Mouse (Mus musculus) heart, embryonic 16.5 days (tissue): ENCODE results near the gene Bcas2. TPM values are rescaled to one million over a fixed set of nuclear protein-coding genes. Genes with fewer than 3 reads are reported as not detected.
"Not testable (repeated sequence)": the region's sequence is repeated elsewhere in the genome, so short reads cannot be mapped to it uniquely, and the experiment has no call there.

Experiments used
- ATAC-seq: fragments of 200-750 bp; cut with Nextera tagmentation; replicated peaks from 2 replicates; pipeline ENCODE4 v1.8.0; 2017; ENCODE audit warnings: moderate number of reproducible peaks; ENCODE audit not compliant: insufficient read depth, low FRiP score; ENCODE audit errors: extremely low read depth
- H3K27ac ChIP-seq: fragments of 300-500 bp; sonication (generic); 2 replicates; pipeline ENCODE4 v1.5.1; 2014; ENCODE audit warnings: mild to moderate bottlenecking, low read length, control low read depth, moderate library complexity
- H3K27me3 ChIP-seq: fragments of 300-500 bp; sonication (generic); 2 replicates; pipeline ENCODE4 v1.6.1; 2014; ENCODE audit warnings: low read length, mixed read lengths; ENCODE audit not compliant: control insufficient read depth, insufficient read depth
- H3K36me3 ChIP-seq: fragments of 300-500 bp; sonication (generic); 2 replicates; pipeline ENCODE4 v1.6.1; 2014; ENCODE audit not compliant: control insufficient read depth, insufficient read depth
- H3K4me1 ChIP-seq: fragments of 300-500 bp; sonication (generic); 2 replicates; pipeline ENCODE4 v1.6.1; 2014; ENCODE audit warnings: low read length, mixed read lengths; ENCODE audit not compliant: control insufficient read depth, insufficient read depth
- H3K4me2 ChIP-seq: fragments of 300-500 bp; sonication (generic); 2 replicates; pipeline ENCODE4 v1.6.1; 2014; ENCODE audit warnings: low read depth, mild to moderate bottlenecking, control low read depth, low read length
- H3K4me3 ChIP-seq: fragments of 300-500 bp; sonication (generic); 2 replicates; pipeline ENCODE4 v1.5.1; 2014; ENCODE audit warnings: mild to moderate bottlenecking, control low read depth, low read length
- H3K9ac ChIP-seq: fragments of 300-500 bp; sonication (generic); 2 replicates; pipeline ENCODE4 v1.6.1; 2014; ENCODE audit warnings: low read length, control low read depth
- H3K9me3 ChIP-seq: fragments of 300-500 bp; sonication (generic); replicated peaks from 2 replicates; pipeline ENCODE4 v1.6.1; 2016; ENCODE audit warnings: low read length; ENCODE audit not compliant: control insufficient read depth
- WGBS: fragments of 180-500 bp; shearing (Covaris S2); extraction: QIAGEN DNeasy Blood & Tissue Kit; methylation state at CpG from one replicate; pipeline ENCODE4 v1.1.7; 2014; 5-methylcytosine and 5-hydroxymethylcytosine counted together
- polyA plus RNA-seq: library from polyadenylated mRNA; unstranded; fragments of >200 nt; fragmentation: Nextera tagmentation; extraction: Ambion mirVana; gene quantifications from 2 replicates; pipeline ENCODE4 v1.2.1, GENCODE M21; 2015

Bcas2 gene
- polyA plus RNA-seq, 1 experiment from 2014 or later = 141 TPM

DNA sequence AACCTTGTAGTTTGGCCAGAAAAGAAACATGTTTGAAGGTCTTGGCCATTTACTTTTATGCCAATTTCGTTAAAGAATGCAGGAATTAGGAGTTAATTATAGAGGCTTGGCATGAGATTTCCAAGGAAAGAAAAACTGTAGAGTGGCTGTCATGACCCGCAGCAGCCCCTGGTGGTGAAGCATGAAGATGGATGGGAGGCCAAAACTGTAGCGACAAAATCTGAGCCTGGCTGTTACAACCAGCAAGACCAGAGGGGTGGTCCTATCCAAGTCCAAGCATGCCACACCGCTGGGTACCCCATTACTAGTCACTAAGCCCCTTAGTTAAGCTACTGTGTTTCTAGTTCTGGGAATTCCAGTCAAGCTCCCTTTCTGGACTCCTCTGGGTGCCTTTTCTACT is 9.7 kb downstream of the Bcas2 start:
- ATAC-seq = no peak
- H3K9me3 ChIP-seq = no peaks in the 10 kb centered on the region
- no peak overlapping the region for H3K27ac ChIP-seq
- no peak overlapping the region for H3K4me3 ChIP-seq
- no peaks in the 10 kb centered on the region for H3K4me1 ChIP-seq
- no peak overlapping the region for H3K9ac ChIP-seq
- H3K27me3 ChIP-seq = no peaks in the 10 kb centered on the region
- WGBS = 44% methylated on average over 4 of the region's 4 CpGs
- H3K4me2 ChIP-seq = no peak overlapping the region
- peaks cover 23% of the 10 kb centered on the region for H3K36me3 ChIP-seq

DNA sequence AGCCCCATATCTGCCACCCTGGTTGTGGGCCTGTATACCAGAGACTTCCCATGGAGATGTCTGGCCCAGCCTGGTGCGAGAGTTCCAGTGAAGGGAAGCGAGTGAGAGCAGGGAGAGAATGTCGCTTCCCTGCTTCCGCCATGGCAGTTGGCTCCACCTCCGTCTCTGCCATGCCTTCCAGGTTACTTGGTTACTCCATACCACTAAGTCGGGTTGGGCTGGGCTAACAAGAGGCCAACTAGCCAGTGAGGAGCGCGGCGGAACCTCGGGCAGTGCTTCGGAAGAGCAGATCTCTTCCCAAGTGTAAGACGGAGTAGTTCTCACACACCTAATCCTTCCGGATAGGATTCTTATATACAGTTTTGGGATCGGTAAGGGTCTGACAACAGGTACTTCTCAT is 11.4 kb downstream of the Bcas2 start:
- peaks cover 9% of the 10 kb centered on the region for H3K36me3 ChIP-seq
- H3K4me3 ChIP-seq = no peak overlapping the region
- H3K4me1 ChIP-seq = no peaks in the 10 kb centered on the region
- no peaks in the 10 kb centered on the region for H3K27me3 ChIP-seq
- WGBS = 72% methylated on average over 14 of the region's 14 CpGs
- no peak for ATAC-seq
- no peak overlapping the region for H3K4me2 ChIP-seq
- H3K9ac ChIP-seq = no peak overlapping the region
- H3K27ac ChIP-seq = no peak overlapping the region
- H3K9me3 ChIP-seq = 0 out of 2 replicates have a peak, but pooled peaks cover 2% of the 10 kb centered on the region

DNA sequence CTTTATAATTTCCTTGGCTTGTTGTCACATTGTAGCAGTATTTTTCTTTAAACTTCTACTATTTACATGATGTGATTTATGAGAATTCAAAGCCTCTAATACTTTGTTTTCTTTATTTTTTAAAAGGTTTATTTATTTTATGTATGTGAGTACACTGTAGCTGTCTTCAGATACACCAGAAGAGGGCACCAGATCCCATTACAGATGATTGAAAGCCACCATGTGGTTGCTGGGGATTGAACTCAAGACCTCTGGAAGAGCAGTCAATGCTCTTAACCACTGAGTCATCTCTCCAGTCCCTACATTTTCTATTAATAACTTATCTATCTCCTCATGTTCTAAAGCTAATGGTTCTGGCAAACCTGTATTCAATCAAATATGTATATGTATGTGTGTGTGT is 13.0 kb downstream of the Bcas2 start:
- not testable (repeated sequence) for H3K4me1 ChIP-seq, H3K27ac ChIP-seq, H3K9ac ChIP-seq, ATAC-seq, H3K4me2 ChIP-seq, H3K27me3 ChIP-seq, H3K36me3 ChIP-seq, H3K4me3 ChIP-seq, H3K9me3 ChIP-seq

DNA sequence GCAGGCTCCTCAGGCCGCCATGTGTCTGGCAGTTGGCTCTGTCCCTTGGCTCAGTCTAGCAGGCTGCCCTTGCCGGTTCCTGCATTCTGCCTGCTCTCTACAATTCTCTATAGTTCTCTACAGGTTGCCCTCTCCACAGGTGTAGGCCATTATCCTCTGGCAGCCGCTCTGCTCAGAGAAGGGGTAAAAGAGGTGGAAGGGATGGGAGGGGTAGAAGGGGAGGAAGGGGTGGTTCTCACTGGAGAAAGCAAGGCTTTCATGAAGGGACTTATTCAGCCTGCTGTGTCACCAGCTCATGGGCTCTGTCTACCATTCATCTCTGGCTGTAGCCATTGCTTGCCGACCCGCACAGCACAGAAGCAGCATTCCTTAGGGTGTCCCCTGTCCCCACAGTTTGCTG is 17.0 kb downstream of the Bcas2 start:
- 67% methylated on average over 5 of the region's 5 CpGs for WGBS
- no peaks in the 10 kb centered on the region for H3K4me1 ChIP-seq
- no peak overlapping the region for H3K4me3 ChIP-seq
- H3K27me3 ChIP-seq = no peaks in the 10 kb centered on the region
- H3K9me3 ChIP-seq = peaks cover 8% of the 10 kb centered on the region
- H3K9ac ChIP-seq = no peak overlapping the region
- no peaks in the 10 kb centered on the region for H3K36me3 ChIP-seq
- H3K4me2 ChIP-seq = no peak overlapping the region
- ATAC-seq = no peak
- H3K27ac ChIP-seq = no peak overlapping the region

DNA sequence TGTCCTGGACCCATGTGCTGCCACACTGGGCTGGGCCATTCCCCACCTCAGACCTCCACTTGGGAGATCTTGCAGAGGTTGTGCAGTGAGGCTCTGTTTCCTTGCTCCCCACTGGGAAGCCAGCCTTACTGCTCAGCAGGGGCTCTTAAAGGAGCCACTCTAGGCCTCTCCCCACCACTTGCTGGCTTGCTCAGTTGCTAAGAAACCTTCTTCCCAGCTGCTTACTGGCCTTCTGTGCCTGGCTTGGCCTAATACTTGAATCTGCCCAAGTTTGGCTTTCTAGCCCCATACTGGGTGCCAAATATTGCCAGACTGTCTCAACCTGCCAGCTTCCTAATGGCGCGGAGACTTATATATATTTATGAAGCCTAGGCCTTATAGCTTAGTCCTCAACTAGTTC is 17.4 kb downstream of the Bcas2 start:
- H3K4me1 ChIP-seq = no peaks in the 10 kb centered on the region
- no peak overlapping the region for H3K4me2 ChIP-seq
- WGBS = 94% methylated on average over 2 of the region's 2 CpGs
- no peak overlapping the region for H3K9ac ChIP-seq
- no peak overlapping the region for H3K4me3 ChIP-seq
- ATAC-seq = no peak
- no peaks in the 10 kb centered on the region for H3K36me3 ChIP-seq
- H3K9me3 ChIP-seq = peaks cover 10% of the 10 kb centered on the region
- no peak overlapping the region for H3K27ac ChIP-seq
- H3K27me3 ChIP-seq = no peaks in the 10 kb centered on the region

DNA sequence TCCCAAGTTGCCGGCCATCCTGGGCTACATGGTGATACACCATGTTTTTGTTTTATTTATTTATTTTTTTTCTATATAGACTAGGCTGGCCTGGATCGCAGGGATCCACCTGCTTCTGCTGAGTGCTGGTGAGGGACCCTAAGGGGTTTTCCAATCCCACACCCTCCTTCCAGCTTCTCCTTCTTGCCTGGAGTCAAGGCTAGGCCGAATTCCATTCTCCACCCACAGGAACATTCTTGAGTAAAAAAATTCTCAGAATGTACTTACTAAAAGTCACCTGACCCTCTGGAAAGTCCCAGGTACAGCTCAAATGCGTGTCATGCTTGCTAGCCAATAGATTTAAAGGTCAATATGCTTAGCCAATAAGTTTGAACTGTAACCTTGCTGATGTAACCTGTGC is 20.7 kb downstream of the Bcas2 start:
- H3K36me3 ChIP-seq = no peaks in the 10 kb centered on the region
- no peaks in the 10 kb centered on the region for H3K4me1 ChIP-seq
- no peaks in the 10 kb centered on the region for H3K27me3 ChIP-seq
- ATAC-seq = no peak
- WGBS = 82% methylated on average over 4 of the region's 4 CpGs
- no peak overlapping the region for H3K9ac ChIP-seq
- no peak overlapping the region for H3K4me3 ChIP-seq
- no peak overlapping the region for H3K27ac ChIP-seq
- no peak overlapping the region for H3K4me2 ChIP-seq
- H3K9me3 ChIP-seq = peaks cover 10% of the 10 kb centered on the region

DNA sequence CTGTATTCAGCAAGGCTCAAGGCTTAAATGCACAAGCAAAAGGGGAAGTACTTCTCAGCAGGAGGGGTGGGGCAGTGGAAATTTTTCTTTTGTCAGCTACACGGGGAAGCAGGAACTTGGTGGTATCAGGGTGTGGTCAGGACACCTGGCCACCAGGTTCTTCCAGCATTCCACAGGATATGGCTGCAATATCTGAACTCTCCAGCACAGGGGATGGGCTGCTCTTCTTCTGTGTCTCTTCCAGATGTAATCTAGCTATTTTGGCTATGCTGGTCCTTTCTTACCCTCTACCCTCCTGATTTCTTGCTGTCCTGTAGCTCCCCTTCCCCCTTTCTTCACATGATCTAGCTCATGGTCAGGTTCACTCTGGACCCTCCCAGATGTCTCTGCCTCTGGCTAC is 21.7 kb downstream of the Bcas2 start:
- H3K27ac ChIP-seq = no peak overlapping the region
- WGBS = 68% methylated on average over 1 of the region's 1 CpGs
- no peak for ATAC-seq
- H3K36me3 ChIP-seq = no peaks in the 10 kb centered on the region
- H3K4me2 ChIP-seq = no peak overlapping the region
- H3K4me1 ChIP-seq = no peaks in the 10 kb centered on the region
- no peak overlapping the region for H3K4me3 ChIP-seq
- H3K9me3 ChIP-seq = peaks cover 10% of the 10 kb centered on the region
- no peak overlapping the region for H3K9ac ChIP-seq
- H3K27me3 ChIP-seq = no peaks in the 10 kb centered on the region

DNA sequence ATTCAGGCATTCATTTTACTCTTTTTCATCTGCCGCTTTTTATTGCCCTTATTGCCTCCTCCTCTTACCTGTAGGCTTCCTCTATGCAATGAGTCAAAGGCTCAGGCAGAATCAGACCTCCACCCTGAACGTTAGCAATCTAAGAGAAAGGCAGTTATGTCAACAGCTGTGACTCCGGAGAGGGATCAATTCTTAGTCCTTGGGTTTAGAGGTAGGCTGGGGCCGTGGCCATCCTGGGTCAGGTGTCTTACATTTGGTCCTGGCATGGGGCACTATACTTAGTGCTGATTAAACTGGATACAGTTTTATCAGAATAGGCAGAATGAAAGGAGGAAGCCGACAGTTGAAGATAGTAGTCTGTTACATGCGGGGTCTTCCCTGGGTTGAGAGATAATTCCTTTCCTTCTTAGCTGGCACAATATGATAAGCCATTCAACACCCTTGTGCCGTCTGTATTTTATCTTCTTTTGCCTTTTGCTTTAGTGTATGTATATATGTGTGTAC is 24.9 kb downstream of the Bcas2 start:
- Histone ChIP-seq H3K4me3 (no peak overlapping the region), H3K27me3 (no peaks in the 10 kb centered on the region), H3K4me1 (no peaks in the 10 kb centered on the region), H3K9ac (no peak overlapping the region), H3K36me3 (no peaks in the 10 kb centered on the region), H3K9me3 (peaks cover 13% of the 10 kb centered on the region), H3K27ac (no peak overlapping the region), H3K4me2 (no peak overlapping the region)
- ATAC-seq = no peak
- 49% methylated on average over 7 of the region's 7 CpGs for WGBS

DNA sequence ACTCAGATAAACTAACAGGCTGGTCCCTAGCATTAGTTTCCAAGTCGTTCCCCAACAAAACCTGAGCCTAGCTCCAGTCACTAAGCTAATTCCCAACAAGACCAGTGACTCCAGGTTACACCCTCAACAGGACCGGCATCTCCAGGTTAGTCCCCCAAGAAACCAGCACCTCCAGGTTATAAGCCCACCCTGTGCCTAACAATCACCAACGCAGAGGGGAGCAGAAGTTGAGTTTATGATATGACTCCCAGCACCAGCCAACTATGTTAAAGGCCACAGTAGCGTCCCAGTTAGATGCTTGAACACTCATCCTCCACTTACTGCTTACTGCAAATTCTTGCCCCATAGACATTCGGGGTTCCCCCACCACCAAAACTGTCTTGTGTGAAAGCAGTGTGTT is 27.9 kb downstream of the Bcas2 start:
- Histone ChIP-seq H3K27ac (no peak overlapping the region), H3K9me3 (peaks cover 6% of the 10 kb centered on the region), H3K4me1 (no peaks in the 10 kb centered on the region), H3K9ac (no peak overlapping the region), H3K36me3 (no peaks in the 10 kb centered on the region), H3K4me3 (no peak overlapping the region), H3K27me3 (no peaks in the 10 kb centered on the region), H3K4me2 (no peak overlapping the region)
- no peak for ATAC-seq
- 85% methylated on average over 5 of the region's 5 CpGs for WGBS

DNA sequence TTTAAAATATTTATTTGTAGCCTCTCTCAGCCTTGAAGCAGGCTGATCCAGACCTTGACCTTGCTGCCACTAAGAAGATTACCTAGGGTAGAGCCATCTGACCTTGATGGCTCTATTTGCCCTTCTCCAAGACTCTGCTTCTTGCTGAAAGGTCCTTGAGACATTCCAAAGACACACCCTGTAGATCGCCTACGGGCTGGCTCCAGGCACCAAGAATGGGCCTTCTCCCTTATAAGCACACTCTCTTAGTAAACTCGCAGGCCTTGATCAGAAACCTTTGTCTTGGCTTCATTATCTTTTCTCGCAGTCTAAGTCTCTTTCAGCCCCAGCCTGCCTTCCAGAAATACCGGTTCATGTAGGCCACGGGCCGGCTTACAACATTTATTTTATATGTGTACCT is 29.6 kb downstream of the Bcas2 start:
- WGBS = 90% methylated on average over 7 of the region's 7 CpGs
- H3K4me1 ChIP-seq, H3K4me3 ChIP-seq, ATAC-seq, H3K27me3 ChIP-seq, H3K9me3 ChIP-seq, H3K27ac ChIP-seq, H3K9ac ChIP-seq, H3K4me2 ChIP-seq, H3K36me3 ChIP-seq: not testable (repeated sequence)
